Mouse (Mus musculus): ENCODE results near the gene Amn. TPM values are rescaled to one million over a fixed set of nuclear protein-coding genes. Genes with fewer than 3 reads are reported as not detected.

Amn gene
- polyA plus RNA-seq, 1 experiment: 1,225 TPM

DNA sequence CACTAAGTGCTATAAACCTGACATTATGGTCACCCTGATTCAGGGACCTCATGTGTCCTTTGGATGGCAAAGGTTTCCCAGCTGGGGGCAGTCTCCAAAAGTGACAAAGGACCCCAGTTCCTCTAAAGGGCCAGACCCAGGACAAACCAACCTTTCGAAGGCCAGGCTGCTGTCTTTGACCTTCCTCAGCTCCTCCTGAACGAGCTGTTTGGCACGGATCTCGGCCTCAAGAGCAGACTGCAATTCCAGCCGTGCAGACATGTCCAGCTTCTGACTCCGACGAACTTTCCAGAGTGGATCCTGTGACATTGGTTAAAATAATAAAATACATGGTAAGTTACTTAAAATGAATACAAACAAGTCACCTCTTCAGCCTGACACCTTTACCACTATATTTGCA is 43.4 kb downstream of the Amn start:
- H3K27me3 ChIP-seq (ENCODE audit: control insufficient read depth, insufficient read depth, low read length): no peaks in the 10 kb centered on the region
- TF ChIP-seq CTCF (IDR thresholded peaks at IDR 0.05; ENCODE audit: extremely low read depth, insufficient read length, insufficient replicate concordance, low read depth, low read length): no peak
- TF ChIP-seq POLR2A (IDR thresholded peaks at IDR 0.05; ENCODE audit: low read depth, low read length): no peak
- H3K27ac ChIP-seq (ENCODE audit: insufficient read depth, low read depth, low read length): no peak overlapping the region
- 86% methylated on average over 7 of the region's 7 CpGs for WGBS
- no peak overlapping the region for H3K4me3 ChIP-seq (ENCODE audit: low read depth, low read length)
- H3K4me1 ChIP-seq (ENCODE audit: control insufficient read depth, insufficient read depth, insufficient read length, low read length): no peaks in the 10 kb centered on the region
- peaks cover 88% of the 10 kb centered on the region for H3K36me3 ChIP-seq (ENCODE audit: control insufficient read depth, insufficient read depth, low read length)

DNA sequence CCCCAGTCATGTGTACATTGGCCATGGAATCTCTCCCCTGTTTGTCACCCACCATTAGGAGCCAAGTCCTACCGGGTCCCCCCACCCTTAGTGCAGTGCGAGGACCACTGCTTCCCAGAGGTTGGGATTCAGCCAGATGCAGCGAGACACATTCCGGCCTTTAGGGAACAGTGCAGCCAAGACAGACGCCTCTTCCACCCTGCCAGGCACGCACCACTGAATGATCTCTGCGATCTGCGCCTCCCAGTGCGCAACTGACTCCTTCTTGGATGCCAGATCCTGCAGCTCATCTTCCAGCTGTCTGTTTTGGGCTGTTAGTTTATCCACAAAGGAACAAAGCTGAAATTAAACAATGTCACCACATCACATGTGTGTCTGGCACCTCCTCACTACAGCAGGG is 46.8 kb downstream of the Amn start:
- Histone ChIP-seq H3K36me3 (ENCODE audit: control insufficient read depth, insufficient read depth, low read length) (peaks cover 90% of the 10 kb centered on the region), H3K4me3 (ENCODE audit: low read depth, low read length) (no peak overlapping the region), H3K27me3 (ENCODE audit: control insufficient read depth, insufficient read depth, low read length) (no peaks in the 10 kb centered on the region), H3K27ac (ENCODE audit: insufficient read depth, low read depth, low read length) (no peak overlapping the region), H3K4me1 (ENCODE audit: control insufficient read depth, insufficient read depth, insufficient read length, low read length) (no peaks in the 10 kb centered on the region)
- TF ChIP-seq CTCF (IDR thresholded peaks at IDR 0.05; ENCODE audit: extremely low read depth, insufficient read length, insufficient replicate concordance, low read depth, low read length) (no peak), POLR2A (IDR thresholded peaks at IDR 0.05; ENCODE audit: low read depth, low read length) (no peak)
- WGBS: 94% methylated on average over 9 of the region's 9 CpGs

DNA sequence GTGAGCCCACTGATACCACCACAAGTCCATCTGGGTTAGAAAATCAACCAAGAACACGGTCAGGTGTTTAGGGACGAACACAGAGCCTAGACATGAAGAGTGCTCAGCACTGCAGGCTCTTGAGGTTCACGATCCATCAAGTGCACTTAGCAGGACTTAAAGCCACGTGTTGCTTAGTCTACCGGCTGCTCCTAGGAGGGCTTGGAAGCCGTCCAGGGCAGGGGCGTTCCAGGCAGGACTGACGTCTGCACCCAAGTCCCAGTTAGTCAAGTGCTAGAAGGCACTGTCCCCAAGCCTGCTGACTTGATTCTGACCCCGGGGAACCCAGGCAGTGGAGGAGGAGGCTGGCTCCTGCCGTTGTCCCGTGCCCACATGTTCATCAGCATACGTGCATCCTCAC is 49.7 kb downstream of the Amn start:
- no peak overlapping the region for H3K4me3 ChIP-seq (ENCODE audit: low read depth, low read length)
- H3K36me3 ChIP-seq (ENCODE audit: control insufficient read depth, insufficient read depth, low read length): peaks cover 88% of the 10 kb centered on the region
- H3K27me3 ChIP-seq (ENCODE audit: control insufficient read depth, insufficient read depth, low read length): no peaks in the 10 kb centered on the region
- 81% methylated on average over 12 of the region's 12 CpGs for WGBS
- no peak overlapping the region for H3K27ac ChIP-seq (ENCODE audit: insufficient read depth, low read depth, low read length)
- H3K4me1 ChIP-seq (ENCODE audit: control insufficient read depth, insufficient read depth, insufficient read length, low read length): no peaks in the 10 kb centered on the region
- TF ChIP-seq POLR2A (IDR thresholded peaks at IDR 0.05; ENCODE audit: low read depth, low read length) (no peak), CTCF (IDR thresholded peaks at IDR 0.05; ENCODE audit: extremely low read depth, insufficient read length, insufficient replicate concordance, low read depth, low read length) (no peak)

DNA sequence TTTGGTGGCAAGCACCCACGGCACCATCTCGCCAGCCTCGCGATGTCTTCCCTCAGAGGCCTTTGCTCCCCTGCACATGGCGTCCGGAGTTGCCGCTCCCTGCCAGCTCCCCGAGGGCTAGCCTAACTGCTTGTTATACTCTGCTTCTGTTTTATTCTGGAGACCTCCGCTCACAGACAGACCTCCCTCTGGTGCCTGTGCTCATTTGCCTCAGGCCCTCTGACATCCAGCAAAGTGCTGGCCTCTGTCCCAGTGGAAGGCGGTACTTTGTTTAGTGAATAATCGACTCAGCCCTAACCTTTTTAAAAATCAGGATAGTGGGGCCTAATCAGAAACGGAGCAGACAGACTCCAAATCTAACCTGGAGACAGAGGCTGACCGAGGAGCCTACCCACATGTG is 50.9 kb downstream of the Amn start:
- Histone ChIP-seq H3K27me3 (ENCODE audit: control insufficient read depth, insufficient read depth, low read length) (no peaks in the 10 kb centered on the region), H3K4me1 (ENCODE audit: control insufficient read depth, insufficient read depth, insufficient read length, low read length) (no peaks in the 10 kb centered on the region), H3K27ac (ENCODE audit: insufficient read depth, low read depth, low read length) (no peak overlapping the region), H3K36me3 (ENCODE audit: control insufficient read depth, insufficient read depth, low read length) (peaks cover 88% of the 10 kb centered on the region), H3K4me3 (ENCODE audit: low read depth, low read length) (no peak overlapping the region)
- TF ChIP-seq CTCF (IDR thresholded peaks at IDR 0.05; ENCODE audit: extremely low read depth, insufficient read length, insufficient replicate concordance, low read depth, low read length): no peak
- no peak for TF ChIP-seq POLR2A (IDR thresholded peaks at IDR 0.05; ENCODE audit: low read depth, low read length)
- 90% methylated on average over 13 of the region's 13 CpGs for WGBS

DNA sequence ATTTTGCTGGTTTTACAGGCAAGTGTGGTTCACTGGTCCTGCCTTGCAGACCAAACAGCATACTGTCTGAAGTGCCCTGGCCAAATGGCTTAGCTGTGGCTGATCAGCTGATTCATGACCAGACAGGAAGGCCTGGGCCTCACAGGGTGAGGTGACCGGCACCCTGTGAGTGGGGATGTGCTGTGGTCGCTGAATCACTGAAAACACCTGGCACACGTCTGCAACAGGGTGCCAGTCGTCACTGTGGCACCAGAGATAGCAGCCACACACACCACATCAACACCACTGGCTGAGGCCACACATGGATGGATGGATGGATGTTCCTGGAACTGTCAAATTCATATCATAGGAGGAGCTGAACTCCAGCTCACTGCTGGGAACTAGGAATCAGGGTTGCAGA is 52.5 kb downstream of the Amn start:
- Histone ChIP-seq H3K4me3 (ENCODE audit: low read depth, low read length) (no peak overlapping the region), H3K4me1 (ENCODE audit: control insufficient read depth, insufficient read depth, insufficient read length, low read length) (no peaks in the 10 kb centered on the region)

DNA sequence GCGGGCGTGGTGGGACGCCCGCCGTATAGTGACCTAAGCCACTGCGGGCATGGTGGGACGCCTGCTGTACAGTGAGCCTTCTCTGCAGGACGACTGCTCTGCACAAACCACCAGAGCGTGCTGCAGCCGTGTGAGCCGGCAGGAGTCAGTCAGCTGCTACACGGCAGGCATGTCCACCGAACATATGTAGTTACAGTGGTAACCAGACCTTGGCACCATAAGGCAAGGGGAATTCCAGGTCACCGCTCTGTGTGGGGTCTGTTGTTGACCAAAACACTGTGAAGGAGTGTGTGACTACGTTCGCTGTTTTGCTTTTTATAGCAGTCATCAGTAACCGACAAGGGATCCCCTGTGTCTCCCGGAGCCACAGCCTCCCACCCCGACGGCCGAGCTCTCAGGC is 53.6 kb downstream of the Amn start:
- no peak overlapping the region for H3K27ac ChIP-seq (ENCODE audit: insufficient read depth, low read depth, low read length)
- TF ChIP-seq POLR2A (IDR thresholded peaks at IDR 0.05; ENCODE audit: low read depth, low read length) (no peak), CTCF (IDR thresholded peaks at IDR 0.05; ENCODE audit: extremely low read depth, insufficient read length, insufficient replicate concordance, low read depth, low read length) (no peak)
- 93% methylated on average over 21 of the region's 21 CpGs for WGBS
- no peaks in the 10 kb centered on the region for H3K4me1 ChIP-seq (ENCODE audit: control insufficient read depth, insufficient read depth, insufficient read length, low read length)
- H3K4me3 ChIP-seq (ENCODE audit: low read depth, low read length): no peak overlapping the region
- no peaks in the 10 kb centered on the region for H3K27me3 ChIP-seq (ENCODE audit: control insufficient read depth, insufficient read depth, low read length)
- H3K36me3 ChIP-seq (ENCODE audit: control insufficient read depth, insufficient read depth, low read length): peaks cover 82% of the 10 kb centered on the region

More for the DNA sequence above, 52.5 kb downstream of the Amn start:
- 82% methylated on average over 4 of the region's 4 CpGs for WGBS
- no peaks in the 10 kb centered on the region for H3K27me3 ChIP-seq (ENCODE audit: control insufficient read depth, insufficient read depth, low read length)
- TF ChIP-seq CTCF (IDR thresholded peaks at IDR 0.05; ENCODE audit: extremely low read depth, insufficient read length, insufficient replicate concordance, low read depth, low read length) (no peak), POLR2A (IDR thresholded peaks at IDR 0.05; ENCODE audit: low read depth, low read length) (no peak)
- H3K27ac ChIP-seq (ENCODE audit: insufficient read depth, low read depth, low read length): no peak overlapping the region
- H3K36me3 ChIP-seq (ENCODE audit: control insufficient read depth, insufficient read depth, low read length): peaks cover 87% of the 10 kb centered on the region

DNA sequence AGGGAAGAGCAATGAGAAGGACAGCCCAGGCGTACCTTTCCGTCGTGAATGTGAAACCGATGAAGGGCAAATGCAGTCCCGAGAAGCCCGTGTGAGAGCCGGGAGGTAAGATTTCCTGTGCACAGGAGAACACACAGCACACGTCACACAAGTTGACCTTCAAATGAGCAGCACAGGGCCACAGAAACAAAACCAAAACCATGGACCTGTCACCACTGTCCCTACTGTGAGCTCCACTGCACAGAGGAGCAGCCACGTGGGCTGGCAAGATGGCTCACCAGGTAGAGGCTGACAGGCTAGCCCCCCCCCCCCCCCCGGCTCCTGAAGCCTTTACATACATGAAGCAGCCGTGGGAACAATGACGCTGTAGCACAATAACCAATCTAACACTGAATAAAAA is 54.1 kb downstream of the Amn start:
- Histone ChIP-seq H3K36me3 (ENCODE audit: control insufficient read depth, insufficient read depth, low read length) (peaks cover 79% of the 10 kb centered on the region), H3K4me1 (ENCODE audit: control insufficient read depth, insufficient read depth, insufficient read length, low read length) (no peaks in the 10 kb centered on the region), H3K4me3 (ENCODE audit: low read depth, low read length) (no peak overlapping the region), H3K27ac (ENCODE audit: insufficient read depth, low read depth, low read length) (no peak overlapping the region), H3K27me3 (ENCODE audit: control insufficient read depth, insufficient read depth, low read length) (no peaks in the 10 kb centered on the region)
- TF ChIP-seq POLR2A (IDR thresholded peaks at IDR 0.05; ENCODE audit: low read depth, low read length): no peak
- TF ChIP-seq CTCF (IDR thresholded peaks at IDR 0.05; ENCODE audit: extremely low read depth, insufficient read length, insufficient replicate concordance, low read depth, low read length): no peak
- WGBS: 91% methylated on average over 12 of the region's 12 CpGs
